ENCODE assay signal across 10 mouse cellular contexts in genomic region chr3:144760592-144761309, GRCm38 (mm10). TPM values are rescaled to one million over a fixed set of nuclear protein-coding genes. Genes with fewer than 3 reads are reported as not detected.
DNase-seq lines count a peak whose midpoint lies in the region; ATAC-seq and TF ChIP-seq lines count a peak whose summit lies in the region.
"Had no signal": no experiment of that assay in that cellular context is flagged by ENCODE, and none has a peak within 500 bp of the region (broad histone marks: within the 10 kb centered on the region; RNA-seq: fewer than 3 reads in every experiment).

Clca3a1 (minus strand) TSS chr3:144760977.

- peak within 1 kb of the TSS; percentile 50 for H3K4me2 ChIP-seq in heart, embryonic 14.5 days (ENCODE audit: low read length)
- H3K4me2 ChIP-seq in liver, embryonic 14.5 days (ENCODE audit: low read depth), result peak within 1 kb of the TSS; percentile 17; the same call in 1 of the 2 replicates
- H3K4me2 ChIP-seq in stomach, postnatal 0 days (replicated peaks; ENCODE audit: low read depth), result no peak within 1 kb of the TSS; the same call in 1 of the 2 replicates

- peaks cover 9 to 10% of the 10 kb centered on the region in 2 experiments for H3K4me1 ChIP-seq in heart, embryonic 14.5 days (ENCODE audit: control insufficient read depth in 2 of 2, insufficient read depth in 2 of 2, low read length in 2 of 2)
- no peaks in the 10 kb centered on the region; a peak in 1 of 4 replicates for H3K4me1 ChIP-seq in liver, embryonic 14.5 days (replicated peaks; ENCODE audit: control insufficient read depth in 2 of 2, insufficient read depth in 2 of 2, low read length in 1 of 2)
- 0 out of 2 replicates have a peak, but pooled peaks cover 3% of the 10 kb centered on the region for H3K4me1 ChIP-seq in stomach, postnatal 0 days (replicated peaks; ENCODE audit: control insufficient read depth, insufficient read depth)
- H3K4me1 ChIP-seq: midbrain, embryonic 10.5 days had no signal

- H3K9me3 ChIP-seq in heart, embryonic 14.5 days (ENCODE audit: control insufficient read depth, low read length), result no peaks in the 10 kb centered on the region
- H3K9me3 ChIP-seq in liver, embryonic 14.5 days (ENCODE audit: control insufficient read depth, low read length), result no peaks in the 10 kb centered on the region
- no peaks in the 10 kb centered on the region for H3K9me3 ChIP-seq in stomach, postnatal 0 days (ENCODE audit: control insufficient read depth, low read length)
- H3K9me3 ChIP-seq: midbrain, embryonic 10.5 days had no signal

- peaks cover 3% of the 10 kb centered on the region; the same call in 1 of the 2 replicates for H3K36me3 ChIP-seq in heart, embryonic 14.5 days (ENCODE audit: control insufficient read depth, insufficient read depth, low read length)
- H3K36me3 ChIP-seq in liver, embryonic 14.5 days (replicated peaks; ENCODE audit: control insufficient read depth, insufficient read depth, low read depth), result no peaks in the 10 kb centered on the region
- no peaks in the 10 kb centered on the region for H3K36me3 ChIP-seq in stomach, postnatal 0 days (ENCODE audit: control insufficient read depth, insufficient read depth, low read length)
- H3K36me3 ChIP-seq: midbrain, embryonic 10.5 days had no signal

- no peak for TF ChIP-seq CTCF in liver, embryonic 14.5 days (IDR thresholded peaks at IDR 0.05; ENCODE audit: low read depth)
- no peak for TF ChIP-seq CTCF in stomach, postnatal 0 days (IDR thresholded peaks at IDR 0.05; ENCODE audit: low read depth)

- peak within 1 kb of the TSS; percentile 24 to 37 for H3K4me3 ChIP-seq in heart, embryonic 14.5 days (ENCODE audit: control insufficient read depth in 1 of 2, insufficient read depth in 1 of 2, low read depth in 1 of 2, low read length in 2 of 2)
- H3K4me3 ChIP-seq in liver, embryonic 14.5 days (ENCODE audit: insufficient read depth in 1 of 2, low read depth in 2 of 2, low read length in 2 of 2), result no peak within 1 kb of the TSS
- no peak within 1 kb of the TSS for H3K4me3 ChIP-seq in stomach, postnatal 0 days (ENCODE audit: low read depth, low read length)
- H3K4me3 ChIP-seq: midbrain, embryonic 10.5 days had no signal

- DNase-seq in ovary, postnatal 36 days (ENCODE audit: low spot score), result peak; percentile 20
- no peak for DNase-seq in ovary, postnatal 10 days (ENCODE audit: low spot score)
- DNase-seq in liver, embryonic 14.5 days (ENCODE audit: low read depth in 3 of 3, low spot score in 3 of 3), result peak; percentile 6 to 19 (median 17)
- peak; percentile 18 for DNase-seq in stomach, postnatal 0 days (ENCODE audit: low spot score)
- no peak for DNase-seq in cerebellum, adult 9-10 months
- no peak for DNase-seq in frontal cortex, postnatal 10 days (ENCODE audit: low spot score in 2 of 2)
- no peak for DNase-seq in thymus, postnatal 36 days

- H3K9ac ChIP-seq in heart, embryonic 14.5 days (ENCODE audit: low read length), result peak within 1 kb of the TSS; percentile 48
- H3K9ac ChIP-seq in liver, embryonic 14.5 days (replicated peaks), result no peak within 1 kb of the TSS
- no peak within 1 kb of the TSS for H3K9ac ChIP-seq in stomach, postnatal 0 days (ENCODE audit: low read length)

- peak; percentile 90 for ATAC-seq in heart, embryonic 14.5 days (ENCODE audit: insufficient number of reproducible peaks, insufficient read depth, low FRiP score, low read depth)
- ATAC-seq in liver, embryonic 14.5 days (ENCODE audit: insufficient read depth), result peak; percentile 86
- ATAC-seq in stomach, postnatal 0 days (ENCODE audit: low FRiP score, low TSS enrichment), result peak; percentile 73
- ATAC-seq: hindbrain, embryonic 16.5 days had no signal

- no peaks in the 10 kb centered on the region for H3K27me3 ChIP-seq in heart, embryonic 14.5 days (ENCODE audit: control insufficient read depth, insufficient read depth, low read length)
- no peaks in the 10 kb centered on the region for H3K27me3 ChIP-seq in liver, embryonic 14.5 days (ENCODE audit: control insufficient read depth, insufficient read depth, low read length)
- no peaks in the 10 kb centered on the region for H3K27me3 ChIP-seq in stomach, postnatal 0 days (ENCODE audit: control insufficient read depth, insufficient read depth, low read length)

- H3K27ac ChIP-seq in heart, embryonic 14.5 days (replicated peaks in 1 of 2; ENCODE audit: control insufficient read depth in 1 of 2, insufficient read depth in 1 of 2, low read depth in 2 of 2, low read length in 2 of 2), result peak within 1 kb of the TSS; percentile 74
- H3K27ac ChIP-seq in liver, embryonic 14.5 days, result no peak within 1 kb of the TSS
- no peak within 1 kb of the TSS for H3K27ac ChIP-seq in stomach, postnatal 0 days (replicated peaks)
- H3K27ac ChIP-seq: midbrain, embryonic 10.5 days had no signal

- 26% methylated on average over 9 of the region's 11 CpGs for WGBS in heart, embryonic 14.5 days
- WGBS in liver, embryonic 14.5 days (ENCODE audit: insufficient replicate concordance), result 49% methylated on average over 10 of the region's 11 CpGs
- WGBS in stomach, postnatal 0 days, result 32% methylated on average over 9 of the region's 11 CpGs

- TF ChIP-seq EP300 in liver, embryonic 14.5 days (IDR thresholded peaks at IDR 0.05; ENCODE audit: low read depth), result peak; percentile 58; the same call in 1 of the 2 replicates
- no peak for TF ChIP-seq EP300 in stomach, postnatal 0 days (optimal IDR thresholded peaks at IDR 0.05)

RNA-seq across cellular contexts. Expression of gene Clca3a1, which starts in this region (rescaled TPM):
- 27.7 and 29.3 TPM in 2 replicates for polyA plus RNA-seq in heart, embryonic 14.5 days (2014; fragmentation: Nextera tagmentation; extraction: Ambion mirVana)
- 4.0 and 5.4 TPM in 2 replicates for polyA plus RNA-seq in liver, embryonic 14.5 days (2012; rRNA removed)
- polyA plus RNA-seq in liver, embryonic 14.5 days (2014; fragmentation: Nextera tagmentation; extraction: Ambion mirVana), result 3.0 and 4.2 TPM in 2 replicates
- 0.70 and 0.82 TPM in 2 replicates for polyA plus RNA-seq in stomach, postnatal 0 days (2015; fragmentation: Nextera tagmentation; extraction: Ambion mirVana)
- polyA plus RNA-seq: midbrain, embryonic 10.5 days had no signal

Comparison
In these comparisons a context has a peak if more than half of its experiments do, and no peak if none do; other contexts are left out.
1. DNase-seq: peak in ovary, postnatal 36 days (single experiment) and liver, embryonic 14.5 days (3 of 3); none in ovary, postnatal 10 days (single experiment), cerebellum, adult 9-10 months (single experiment), frontal cortex, postnatal 10 days (0 of 2) and thymus, postnatal 36 days (0 of 2).
2. Peak in DNase-seq and ATAC-seq in stomach, postnatal 0 days; RNA of the gene not detected or under 1 TPM.
3. H3K27ac ChIP-seq: peak in heart, embryonic 14.5 days (2 of 2); none in liver, embryonic 14.5 days (single experiment) and stomach, postnatal 0 days (single experiment).
4. H3K4me3 ChIP-seq: peak in heart, embryonic 14.5 days (2 of 2); none in liver, embryonic 14.5 days (0 of 2) and stomach, postnatal 0 days (single experiment).
5. Peak in every context shown above with its lines, with median percentiles within 50 percentile points of each other: ATAC-seq.